Mouse (Mus musculus): ENCODE measurements around the gene B130006D01Rik. TPM values are rescaled to one million over a fixed set of nuclear protein-coding genes. Genes with fewer than 3 reads are reported as not detected.

Gene B130006D01Rik
- polyA plus RNA-seq, 1 experiment from 2014 or later, result 1.1 TPM

DNA sequence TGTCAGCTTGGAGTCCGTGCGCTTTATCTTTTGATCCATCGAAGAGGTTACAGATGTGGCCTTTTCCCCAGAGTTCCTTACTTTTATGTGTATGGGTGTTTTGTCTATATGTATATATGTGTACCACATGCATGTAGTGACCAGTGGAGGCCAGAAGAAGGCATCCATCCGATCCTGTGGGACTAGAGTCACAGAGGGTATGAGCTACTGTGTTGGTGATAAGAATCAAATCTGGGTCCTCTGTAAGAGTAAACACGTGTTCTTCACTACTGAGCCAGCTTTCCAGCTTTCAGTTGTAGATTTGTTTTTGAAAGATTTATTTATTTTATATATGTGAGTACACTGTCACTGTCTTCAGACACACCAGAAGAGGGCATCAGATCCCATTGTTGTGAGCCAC, 4.6 kb downstream of the B130006D01Rik start:
- ATAC-seq (ENCODE audit: low read depth), result no peak
- no peak overlapping the region for H3K4me2 ChIP-seq (ENCODE audit: low read depth, low read length)
- H3K4me1 ChIP-seq (replicated peaks; ENCODE audit: control insufficient read depth, insufficient read depth, low read length), result no peaks in the 10 kb centered on the region
- no peaks in the 10 kb centered on the region for H3K27me3 ChIP-seq (ENCODE audit: control insufficient read depth, insufficient read depth, low read depth, low read length)
- 85% methylated on average over 5 of the region's 5 CpGs for WGBS
- no peak overlapping the region for H3K4me3 ChIP-seq (ENCODE audit: low read length)
- H3K36me3 ChIP-seq (ENCODE audit: control insufficient read depth, insufficient read depth, low read length), result no peaks in the 10 kb centered on the region
- no peak overlapping the region for H3K9ac ChIP-seq (ENCODE audit: low read length)
- no peak overlapping the region for H3K27ac ChIP-seq (ENCODE audit: low read length)
- no peaks in the 10 kb centered on the region for H3K9me3 ChIP-seq (ENCODE audit: control insufficient read depth, low read length)

- no peak for ATAC-seq (ENCODE audit: low read depth)
- Histone ChIP-seq H3K4me2 (ENCODE audit: low read depth, low read length) (no peak overlapping the region), H3K9me3 (ENCODE audit: control insufficient read depth, low read length) (no peaks in the 10 kb centered on the region), H3K4me3 (ENCODE audit: low read length) (no peak overlapping the region), H3K27ac (ENCODE audit: low read length) (no peak overlapping the region), H3K4me1 (replicated peaks; ENCODE audit: control insufficient read depth, insufficient read depth, low read length) (no peaks in the 10 kb centered on the region), H3K9ac (ENCODE audit: low read length) (no peak overlapping the region), H3K27me3 (ENCODE audit: control insufficient read depth, insufficient read depth, low read depth, low read length) (no peaks in the 10 kb centered on the region), H3K36me3 (ENCODE audit: control insufficient read depth, insufficient read depth, low read length) (no peaks in the 10 kb centered on the region)
- WGBS, result 79% methylated on average over 12 of the region's 12 CpGs
These were observed 5.8 kb downstream of the B130006D01Rik start for GRCm38 (mm10) chr11:95728916-95729907.

DNA sequence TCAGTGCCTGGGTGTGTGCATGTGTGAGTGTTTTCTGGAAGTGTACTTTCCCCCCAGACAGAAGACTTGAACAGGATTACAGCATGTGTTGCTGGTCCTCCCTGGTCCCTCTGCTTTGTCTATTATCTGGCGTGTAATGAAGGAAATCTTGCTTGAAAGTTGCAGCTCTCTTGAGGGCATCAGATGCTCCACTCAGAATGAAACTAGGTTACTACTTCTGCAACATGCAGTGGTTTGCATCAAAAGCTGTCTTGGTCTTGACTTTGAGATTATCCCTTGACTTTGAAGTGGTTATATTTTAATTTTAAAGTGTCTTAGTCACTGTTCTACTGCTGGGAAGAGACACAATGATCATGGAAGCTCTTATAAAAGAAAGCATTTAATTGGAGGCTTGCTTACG, 11.1 kb downstream of the B130006D01Rik start:
- Histone ChIP-seq H3K4me2 (ENCODE audit: low read depth, low read length) (no peak overlapping the region), H3K27me3 (ENCODE audit: control insufficient read depth, insufficient read depth, low read depth, low read length) (no peaks in the 10 kb centered on the region), H3K9me3 (ENCODE audit: control insufficient read depth, low read length) (no peaks in the 10 kb centered on the region), H3K36me3 (ENCODE audit: control insufficient read depth, insufficient read depth, low read length) (no peaks in the 10 kb centered on the region), H3K4me1 (replicated peaks; ENCODE audit: control insufficient read depth, insufficient read depth, low read length) (peaks cover 4% of the 10 kb centered on the region; the same call in 1 of the 2 replicates), H3K9ac (ENCODE audit: low read length) (no peak overlapping the region), H3K4me3 (ENCODE audit: low read length) (no peak overlapping the region), H3K27ac (ENCODE audit: low read length) (no peak overlapping the region)
- 95% methylated on average over 2 of the region's 2 CpGs for WGBS
- no peak for ATAC-seq (ENCODE audit: low read depth)

GRCm38 (mm10) chr11:95737811-95738210, 14.4 kb downstream of the B130006D01Rik start:
- WGBS, result 56% methylated on average over 3 of the region's 3 CpGs
- no peak overlapping the region for H3K9ac ChIP-seq (ENCODE audit: low read length)
- no peak for ATAC-seq (ENCODE audit: low read depth)

DNA sequence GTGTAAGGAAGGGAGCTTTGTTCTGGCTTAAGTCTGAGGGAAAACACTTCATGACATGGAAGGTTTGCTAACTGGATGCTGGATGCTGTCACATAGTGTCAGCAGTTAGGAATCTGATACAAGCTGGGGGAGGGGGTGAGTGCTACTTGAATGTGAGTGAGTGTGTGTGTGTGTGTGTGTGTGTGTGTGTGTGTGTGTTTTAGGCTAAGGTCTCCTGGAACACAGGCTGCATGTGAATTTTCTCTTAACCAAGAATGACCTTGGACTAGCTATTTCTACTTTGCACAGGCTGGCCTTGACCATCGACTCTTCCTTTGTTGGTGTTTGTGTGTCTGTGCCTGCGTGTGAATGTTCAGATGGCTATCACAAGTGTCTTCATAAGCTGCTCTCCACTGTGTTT, 21.1 kb downstream of the B130006D01Rik start:
- Histone ChIP-seq H3K27ac (ENCODE audit: low read length) (no peak overlapping the region), H3K4me3 (ENCODE audit: low read length) (no peak overlapping the region)

More at GRCm38 (mm10) chr11:95737811-95738210, 14.4 kb downstream of the B130006D01Rik start:
- Histone ChIP-seq H3K27me3 (ENCODE audit: control insufficient read depth, insufficient read depth, low read depth, low read length) (no peaks in the 10 kb centered on the region), H3K9me3 (ENCODE audit: control insufficient read depth, low read length) (no peaks in the 10 kb centered on the region), H3K4me1 (replicated peaks; ENCODE audit: control insufficient read depth, insufficient read depth, low read length) (peaks cover 4% of the 10 kb centered on the region; the same call in 1 of the 2 replicates), H3K36me3 (ENCODE audit: control insufficient read depth, insufficient read depth, low read length) (no peaks in the 10 kb centered on the region), H3K4me2 (ENCODE audit: low read depth, low read length) (no peak overlapping the region), H3K27ac (ENCODE audit: low read length) (no peak overlapping the region), H3K4me3 (ENCODE audit: low read length) (no peak overlapping the region)

DNA sequence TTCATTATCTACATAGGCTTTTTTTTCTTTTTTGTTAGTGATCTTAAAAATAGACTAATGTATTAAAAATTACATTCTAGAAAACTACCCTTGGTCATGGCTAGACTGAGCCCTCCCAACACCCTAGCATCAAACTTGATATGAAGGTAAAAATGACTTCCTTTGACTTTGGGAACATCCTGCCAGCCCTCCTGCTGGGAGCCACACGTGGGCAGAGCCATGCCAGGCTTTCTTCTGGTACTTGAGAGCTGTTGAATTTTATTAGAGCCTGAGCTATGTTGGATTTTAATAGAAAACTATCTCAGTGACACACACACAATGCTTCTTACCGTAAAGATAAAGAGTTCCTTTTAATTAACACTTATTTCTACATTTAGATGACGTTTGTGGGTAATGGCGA, 23.4 kb downstream of the B130006D01Rik start:
- ATAC-seq (ENCODE audit: low read depth), result no peak
- H3K27me3 ChIP-seq (ENCODE audit: control insufficient read depth, insufficient read depth, low read depth, low read length), result no peaks in the 10 kb centered on the region
- no peak overlapping the region for H3K27ac ChIP-seq (ENCODE audit: low read length)
- no peak overlapping the region for H3K4me3 ChIP-seq (ENCODE audit: low read length)
- H3K9ac ChIP-seq (ENCODE audit: low read length), result no peak overlapping the region
- WGBS, result 78% methylated on average over 4 of the region's 4 CpGs
- no peaks in the 10 kb centered on the region for H3K9me3 ChIP-seq (ENCODE audit: control insufficient read depth, low read length)
- peaks cover 8% of the 10 kb centered on the region for H3K4me1 ChIP-seq (replicated peaks; ENCODE audit: control insufficient read depth, insufficient read depth, low read length)
- peaks cover 7% of the 10 kb centered on the region; the same call in 1 of the 2 replicates for H3K36me3 ChIP-seq (ENCODE audit: control insufficient read depth, insufficient read depth, low read length)
- H3K4me2 ChIP-seq (ENCODE audit: low read depth, low read length), result no peak overlapping the region

More for the DNA sequence above, 21.1 kb downstream of the B130006D01Rik start:
- Histone ChIP-seq H3K4me2 (ENCODE audit: low read depth, low read length) (no peak overlapping the region), H3K36me3 (ENCODE audit: control insufficient read depth, insufficient read depth, low read length) (0 out of 2 replicates have a peak, but pooled peaks cover 3% of the 10 kb centered on the region), H3K4me1 (replicated peaks; ENCODE audit: control insufficient read depth, insufficient read depth, low read length) (peaks cover 8% of the 10 kb centered on the region), H3K9me3 (ENCODE audit: control insufficient read depth, low read length) (no peaks in the 10 kb centered on the region), H3K9ac (ENCODE audit: low read length) (no peak overlapping the region), H3K27me3 (ENCODE audit: control insufficient read depth, insufficient read depth, low read depth, low read length) (no peaks in the 10 kb centered on the region)
- ATAC-seq (ENCODE audit: low read depth), result no peak
- 77% methylated on average over 2 of the region's 2 CpGs for WGBS

DNA sequence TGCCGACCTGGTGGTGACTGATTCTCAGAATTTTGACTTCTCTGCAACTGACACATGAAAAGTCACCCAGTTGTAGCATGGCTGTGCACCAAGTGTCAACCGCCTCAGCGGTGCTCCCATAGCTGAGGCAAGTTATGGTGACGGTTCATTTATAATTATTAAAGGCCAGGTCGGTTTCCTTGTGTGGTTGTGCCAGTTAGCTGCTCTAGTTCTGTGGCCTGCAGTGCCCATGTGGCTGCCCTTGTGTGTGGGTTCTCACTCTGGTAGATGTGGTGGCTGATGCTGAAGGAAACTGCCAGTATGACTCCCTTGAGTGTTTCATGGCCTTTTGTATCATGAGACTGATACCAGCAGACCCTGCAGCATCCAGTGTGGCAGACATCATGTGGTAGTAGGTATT, 24.9 kb downstream of the B130006D01Rik start:
- H3K4me2 ChIP-seq (ENCODE audit: low read depth, low read length), result no peak overlapping the region
- H3K9ac ChIP-seq (ENCODE audit: low read length), result no peak overlapping the region
- no peak overlapping the region for H3K4me3 ChIP-seq (ENCODE audit: low read length)
- peaks cover 8% of the 10 kb centered on the region for H3K4me1 ChIP-seq (replicated peaks; ENCODE audit: control insufficient read depth, insufficient read depth, low read length)
- WGBS, result 80% methylated on average over 5 of the region's 5 CpGs
- ATAC-seq (ENCODE audit: low read depth), result no peak
- peaks cover 10% of the 10 kb centered on the region; the same call in 1 of the 2 replicates for H3K36me3 ChIP-seq (ENCODE audit: control insufficient read depth, insufficient read depth, low read length)
- no peak overlapping the region for H3K27ac ChIP-seq (ENCODE audit: low read length)
- no peaks in the 10 kb centered on the region for H3K27me3 ChIP-seq (ENCODE audit: control insufficient read depth, insufficient read depth, low read depth, low read length)
- no peaks in the 10 kb centered on the region for H3K9me3 ChIP-seq (ENCODE audit: control insufficient read depth, low read length)

GRCm38 (mm10) chr11:95749619-95750018, 26.2 kb downstream of the B130006D01Rik start:
- Histone ChIP-seq H3K27me3 (ENCODE audit: control insufficient read depth, insufficient read depth, low read depth, low read length) (no peaks in the 10 kb centered on the region), H3K9ac (ENCODE audit: low read length) (no peak overlapping the region), H3K36me3 (ENCODE audit: control insufficient read depth, insufficient read depth, low read length) (peaks cover 16% of the 10 kb centered on the region; the same call in 1 of the 2 replicates), H3K4me1 (replicated peaks; ENCODE audit: control insufficient read depth, insufficient read depth, low read length) (peaks cover 5% of the 10 kb centered on the region), H3K9me3 (ENCODE audit: control insufficient read depth, low read length) (no peaks in the 10 kb centered on the region), H3K27ac (ENCODE audit: low read length) (no peak overlapping the region), H3K4me3 (ENCODE audit: low read length) (no peak overlapping the region), H3K4me2 (ENCODE audit: low read depth, low read length) (no peak overlapping the region)
- WGBS, result 83% methylated on average over 15 of the region's 15 CpGs
- no peak for ATAC-seq (ENCODE audit: low read depth)

GRCm38 (mm10) chr11:95750995-95751394, 27.6 kb downstream of the B130006D01Rik start:
- H3K27me3 ChIP-seq (ENCODE audit: control insufficient read depth, insufficient read depth, low read depth, low read length), result no peaks in the 10 kb centered on the region
- no peaks in the 10 kb centered on the region for H3K9me3 ChIP-seq (ENCODE audit: control insufficient read depth, low read length)
- no peak overlapping the region for H3K4me2 ChIP-seq (ENCODE audit: low read depth, low read length)
- peak; percentile 51; the same call in 1 of the 2 replicates for ATAC-seq (ENCODE audit: low read depth)
- peaks cover 20% of the 10 kb centered on the region; the same call in 1 of the 2 replicates for H3K36me3 ChIP-seq (ENCODE audit: control insufficient read depth, insufficient read depth, low read length)
- H3K27ac ChIP-seq (ENCODE audit: low read length), result no peak overlapping the region
- H3K9ac ChIP-seq (ENCODE audit: low read length), result no peak overlapping the region
- H3K4me1 ChIP-seq (replicated peaks; ENCODE audit: control insufficient read depth, insufficient read depth, low read length), result no peaks in the 10 kb centered on the region
- H3K4me3 ChIP-seq (ENCODE audit: low read length), result no peak overlapping the region
- 8% methylated on average over 1 of the region's 1 CpGs for WGBS
